Mouse (Mus musculus): ENCODE measurements around the gene Wdr61. TPM values are rescaled to one million over a fixed set of nuclear protein-coding genes. Genes with fewer than 3 reads are reported as not detected.
A peak's percentile ranks its signal among the peaks of the same experiment; 100 is the strongest.

The Wdr61 gene
- 10 to 100 TPM; 60.1 to 61.9 TPM for total RNA-seq (2021)
- long read RNA-seq, transcript Wdr61-203 (11 exons, 1,290 nt) = major isoform, 15 of 39 reads
- long read RNA-seq, transcript Wdr61-201 (11 exons, 1,187 nt) = minor isoform, 9 of 39 reads
- long read RNA-seq, partial matches to known transcripts = 2 of 39 reads
- long read RNA-seq, other reads (novel, unspliced or antisense) = 13 of 39 reads

- peak; percentile 97 to 98 for DNase-seq (ENCODE audit: low spot score in 2 of 2)
These were observed at the start of gene Wdr61 for GRCm38 (mm10) chr9:54733921-54734638. Gene Wdr61, minus strand, starts transcription at chr9:54734519.

- DNase-seq (ENCODE audit: low spot score in 2 of 2) = no peak
These were observed 49.7 kb upstream of the Wdr61 start for GRCm38 (mm10) chr9:54784003-54784402.

GRCm38 (mm10) chr9:54782504-54782903, 48.2 kb upstream of the Wdr61 start:
- DNase-seq (ENCODE audit: low spot score in 2 of 2) = no peak

GRCm38 (mm10) chr9:54779280-54779679, 45.0 kb upstream of the Wdr61 start:
- DNase-seq (ENCODE audit: low spot score in 2 of 2) = no peak

GRCm38 (mm10) chr9:54776451-54776982, 42.2 kb upstream of the Wdr61 start:
- DNase-seq (ENCODE audit: low spot score in 2 of 2) = peak in 1 of 2 experiments; percentile 6

- DNase-seq (ENCODE audit: low spot score in 2 of 2) = no peak
These were observed 35.9 kb upstream of the Wdr61 start for GRCm38 (mm10) chr9:54770140-54770780.

- no peak for DNase-seq (ENCODE audit: low spot score in 2 of 2)
These were observed 31.2 kb upstream of the Wdr61 start for GRCm38 (mm10) chr9:54765336-54766085.

- no peak for DNase-seq (ENCODE audit: low spot score in 2 of 2)
These were observed 30.4 kb upstream of the Wdr61 start, which contains the start of gene Crabp1 for GRCm38 (mm10) chr9:54764561-54765217. Gene Crabp1, plus strand, starts transcription at chr9:54764748.

- no peak for DNase-seq (ENCODE audit: low spot score in 2 of 2)
These were observed 29.8 kb upstream of the Wdr61 start for GRCm38 (mm10) chr9:54764091-54764490.

GRCm38 (mm10) chr9:54759592-54759991, 25.3 kb upstream of the Wdr61 start:
- DNase-seq (ENCODE audit: low spot score in 2 of 2) = no peak

GRCm38 (mm10) chr9:54752944-54753295, 18.6 kb upstream of the Wdr61 start:
- DNase-seq (ENCODE audit: low spot score in 2 of 2) = no peak

- DNase-seq (ENCODE audit: low spot score in 2 of 2) = no peak
These were observed 18.1 kb upstream of the Wdr61 start for GRCm38 (mm10) chr9:54752201-54752943.

GRCm38 (mm10) chr9:54751684-54752083, 17.4 kb upstream of the Wdr61 start:
- DNase-seq (ENCODE audit: low spot score in 2 of 2) = no peak

GRCm38 (mm10) chr9:54750215-54750981, 16.1 kb upstream of the Wdr61 start:
- DNase-seq (ENCODE audit: low spot score in 2 of 2) = no peak

- no peak for DNase-seq (ENCODE audit: low spot score in 2 of 2)
These were observed 11.5 kb upstream of the Wdr61 start for GRCm38 (mm10) chr9:54745740-54746370.

GRCm38 (mm10) chr9:54743891-54744290, 9.6 kb upstream of the Wdr61 start:
- no peak for DNase-seq (ENCODE audit: low spot score in 2 of 2)

- DNase-seq (ENCODE audit: low spot score in 2 of 2) = peak; percentile 57 to 72
These were observed 4.1 kb upstream of the Wdr61 start for GRCm38 (mm10) chr9:54738376-54738775.

GRCm38 (mm10) chr9:54736284-54736701, 2.0 kb upstream of the Wdr61 start:
- peak in 1 of 2 experiments; percentile 55 for DNase-seq (ENCODE audit: low spot score in 2 of 2)

Measured in layer of hippocampus, adult 18-20 months (tissue).